Mouse (Mus musculus) mouse trophoblast stem cell (cell line): ENCODE data around the gene Olfr312.
"Not testable (repeated sequence)": the region's sequence is repeated elsewhere in the genome, so short reads cannot be mapped to it uniquely, and the experiment has no call there.

Experiments
- in situ Hi-C, 2 experiments: fragments of 300-500 bp; cut with MseI, MboI; formaldehyde crosslinking; loops; 2 replicates in 1 of 2; 3 replicates in 1 of 2; pipeline ENCODE4 v1.15.1; 2025

The Olfr312 gene

GRCm38 (mm10) chr11:58828937-58829336 is at the start of gene Olfr312:
Gene Olfr312, plus strand, starts transcription at chr11:58829237.
- in situ Hi-C loops: not testable (repeated sequence)

- in situ Hi-C loops: no loop called here
Measured at GRCm38 (mm10) chr11:58782480-58783089, 46.5 kb upstream of the Olfr312 start, which contains the start of gene Olfr314. Gene Olfr314, plus strand, starts transcription at chr11:58782952.

DNA sequence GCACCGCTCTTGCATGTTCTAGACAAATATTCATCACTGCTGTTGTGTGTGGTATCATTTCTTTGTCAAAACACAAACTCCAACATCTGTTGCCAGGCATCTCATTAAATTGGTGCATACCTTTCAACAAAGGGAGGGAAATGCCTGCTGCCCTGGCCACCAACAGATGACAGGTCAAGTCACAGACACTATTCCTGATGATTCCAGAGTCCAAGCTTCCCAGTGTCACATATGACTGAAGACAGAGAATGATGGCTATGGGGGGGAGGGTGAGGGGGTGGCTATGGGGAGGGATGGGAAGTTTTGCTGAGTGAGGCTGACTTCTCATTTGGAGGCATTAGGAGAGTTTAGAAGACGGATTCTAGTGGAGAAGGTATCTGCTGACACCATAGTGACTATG is 44.9 kb upstream of the Olfr312 start:
- in situ Hi-C loops: no loop called here

DNA sequence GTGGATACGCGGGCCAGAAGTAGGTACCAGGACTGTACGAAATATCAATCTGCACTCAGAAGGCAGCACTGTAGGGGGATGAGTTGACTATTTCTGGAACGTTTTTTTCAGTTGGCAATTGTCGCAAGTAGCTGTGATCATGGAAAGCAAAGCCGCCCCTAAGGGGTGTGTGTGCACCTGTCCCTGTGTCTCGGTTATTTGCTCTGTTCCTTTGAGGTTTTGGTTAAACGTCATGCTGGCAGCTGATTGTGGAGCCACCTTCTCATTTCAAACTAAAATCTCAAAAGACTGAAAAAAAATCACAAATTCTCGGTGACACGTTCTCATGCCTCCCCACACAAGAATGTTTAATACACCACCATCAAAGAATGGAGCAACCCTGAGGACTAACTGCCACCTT is 41.4 kb upstream of the Olfr312 start:
- in situ Hi-C loops: no loop called here

DNA sequence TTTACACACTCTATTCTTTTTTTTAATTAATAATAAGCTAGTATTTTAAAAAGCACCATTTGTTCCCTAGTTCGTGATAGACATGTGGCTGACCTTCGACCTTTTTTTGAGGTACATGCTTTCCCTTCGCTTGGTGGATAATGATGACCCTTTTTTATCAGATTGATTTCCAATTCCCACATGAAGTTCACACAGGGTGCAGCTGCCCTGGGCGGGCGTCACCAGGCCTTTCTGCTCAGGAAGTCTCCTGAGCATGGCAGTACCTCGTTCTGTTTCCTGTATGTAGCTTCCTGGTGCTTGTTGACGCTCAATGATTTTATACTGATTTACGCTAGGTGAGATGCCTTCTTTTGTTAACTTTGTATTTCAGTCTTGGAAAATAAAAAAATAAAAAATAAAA is 40.7 kb upstream of the Olfr312 start:
- in situ Hi-C loops: no loop called here

- in situ Hi-C loops: no loop called here
Measured at GRCm38 (mm10) chr11:58789532-58789931, 39.5 kb upstream of the Olfr312 start.

- in situ Hi-C loops: no loop called here
Measured at GRCm38 (mm10) chr11:58790053-58790452, 39.0 kb upstream of the Olfr312 start.

DNA sequence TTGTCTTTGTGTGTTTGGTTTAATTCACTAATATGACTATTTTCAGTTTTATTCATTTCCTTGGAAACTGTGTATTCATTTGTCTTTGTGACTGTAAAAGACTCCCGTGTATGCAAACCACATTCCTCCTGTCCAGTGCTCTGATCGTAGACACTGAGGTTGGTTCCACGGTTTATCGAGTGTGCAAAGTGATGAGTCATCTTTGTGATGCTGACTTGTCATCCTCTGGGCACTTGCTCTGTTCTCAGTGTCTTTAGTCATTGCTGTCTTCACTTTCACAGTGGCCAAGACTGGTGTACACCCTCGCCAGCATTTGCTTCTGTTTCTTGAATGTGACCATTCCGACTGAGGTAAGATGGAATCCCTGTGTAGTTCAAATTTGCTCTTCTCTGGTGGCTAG is 38.4 kb upstream of the Olfr312 start:
- in situ Hi-C loops: no loop called here

DNA sequence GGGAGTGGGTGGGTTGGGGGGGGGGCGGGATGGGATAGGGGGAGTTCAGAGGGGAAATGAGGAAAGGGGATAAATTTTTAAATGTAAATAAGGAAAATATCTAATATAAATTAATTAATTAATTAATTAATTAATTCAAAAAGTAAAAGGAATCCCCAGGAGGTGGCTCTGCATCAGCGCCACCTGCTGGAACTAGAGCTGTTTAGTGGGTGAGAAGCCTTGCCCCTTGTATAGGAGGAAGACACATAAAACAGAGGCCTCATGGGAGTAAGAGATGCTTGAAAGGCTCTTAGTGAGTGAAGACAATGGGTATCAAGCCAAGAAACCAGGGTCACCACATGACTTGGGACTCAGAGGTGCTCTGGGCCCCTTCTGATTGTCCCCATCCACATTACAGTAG is 33.2 kb upstream of the Olfr312 start:
- in situ Hi-C loops: no loop called here

GRCm38 (mm10) chr11:58796850-58797249 is 32.2 kb upstream of the Olfr312 start:
- in situ Hi-C loops: no loop called here

GRCm38 (mm10) chr11:58799747-58800146 is 29.3 kb upstream of the Olfr312 start:
- in situ Hi-C loops: no loop called here

DNA sequence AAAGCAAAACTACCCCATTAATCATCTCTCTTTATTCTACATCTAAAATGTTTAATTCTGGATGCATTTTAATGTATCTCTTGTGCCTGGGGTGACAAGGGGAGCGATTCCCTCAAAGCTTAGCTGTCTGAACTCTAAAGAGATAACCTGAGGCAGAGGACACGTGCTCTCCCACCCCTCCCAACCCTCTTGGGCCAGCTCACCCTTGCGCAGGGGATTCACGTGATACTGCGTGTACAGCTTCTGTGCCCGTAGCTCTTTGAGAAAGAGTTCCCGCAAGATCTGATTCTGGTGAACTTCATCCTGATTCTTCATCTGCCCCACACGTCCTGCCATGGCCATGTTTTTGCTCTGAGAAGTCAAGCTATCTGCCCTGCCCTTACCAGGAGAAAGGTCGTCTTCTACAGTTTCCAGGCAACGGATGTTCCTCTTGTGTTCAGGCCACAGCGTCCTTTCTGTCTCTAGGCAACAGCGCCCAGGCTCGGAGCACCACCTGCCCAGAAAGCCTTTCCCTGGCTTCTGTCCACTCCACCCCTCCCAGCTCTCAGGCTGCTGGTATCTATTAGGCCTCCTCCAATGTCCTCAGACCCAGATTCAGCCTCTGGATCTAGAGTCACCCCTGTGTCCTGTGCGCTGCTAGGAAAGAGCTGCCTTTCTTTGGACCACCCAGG is 27.3 kb upstream of the Olfr312 start, which contains the start of gene Fam183b:
Fam183b (minus strand) TSS at position 403 of the 671 bp plus-strand sequence.
- in situ Hi-C loops: no loop called here

GRCm38 (mm10) chr11:58803871-58804270 is 25.2 kb upstream of the Olfr312 start:
- in situ Hi-C loops: no loop called here

DNA sequence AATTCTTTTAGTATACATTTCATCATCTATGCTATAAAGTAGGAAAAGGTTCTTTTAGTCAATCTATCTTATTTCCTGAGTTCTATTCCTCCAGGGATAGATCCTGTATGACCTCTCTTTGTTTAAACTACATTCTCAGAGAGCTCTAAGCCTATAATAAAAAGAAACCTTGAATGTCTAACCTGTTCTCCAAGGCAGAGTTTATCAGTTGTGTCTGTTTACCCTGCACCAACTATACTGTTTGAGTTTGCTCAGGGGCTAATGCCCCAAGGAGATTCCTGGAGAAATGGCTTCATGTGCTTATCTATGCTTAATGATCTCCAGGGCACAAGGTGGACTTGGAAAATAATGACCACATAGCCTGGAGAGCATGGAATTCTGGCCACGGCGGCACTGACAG is 24.6 kb upstream of the Olfr312 start:
- in situ Hi-C loops: no loop called here

DNA sequence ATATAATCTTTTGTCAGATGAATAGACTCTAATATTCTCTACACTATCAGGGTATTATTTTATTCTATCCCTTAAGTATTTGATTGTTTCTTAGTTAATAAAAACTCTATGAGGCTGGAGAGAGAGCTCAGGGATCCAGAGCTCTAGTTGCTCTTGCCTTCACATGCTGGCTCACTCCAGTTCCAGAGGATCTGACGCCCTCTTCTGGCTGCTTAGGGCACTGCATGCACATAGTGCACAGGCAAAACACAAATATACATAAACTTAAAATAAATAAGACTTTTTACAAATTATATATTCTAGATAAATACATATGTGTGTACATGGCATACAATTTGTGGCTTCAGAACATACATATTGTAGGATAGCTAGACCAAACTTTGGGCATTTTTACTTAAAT is 17.0 kb upstream of the Olfr312 start:
- in situ Hi-C loops: no loop called here

GRCm38 (mm10) chr11:58814700-58815099 is 14.3 kb upstream of the Olfr312 start, which contains the start of gene Olfr313:
Gene Olfr313, plus strand, starts transcription at chr11:58815000.
- in situ Hi-C loops: not testable (repeated sequence)

GRCm38 (mm10) chr11:58815676-58816075 is 13.4 kb upstream of the Olfr312 start:
- in situ Hi-C loops: no loop called here

DNA sequence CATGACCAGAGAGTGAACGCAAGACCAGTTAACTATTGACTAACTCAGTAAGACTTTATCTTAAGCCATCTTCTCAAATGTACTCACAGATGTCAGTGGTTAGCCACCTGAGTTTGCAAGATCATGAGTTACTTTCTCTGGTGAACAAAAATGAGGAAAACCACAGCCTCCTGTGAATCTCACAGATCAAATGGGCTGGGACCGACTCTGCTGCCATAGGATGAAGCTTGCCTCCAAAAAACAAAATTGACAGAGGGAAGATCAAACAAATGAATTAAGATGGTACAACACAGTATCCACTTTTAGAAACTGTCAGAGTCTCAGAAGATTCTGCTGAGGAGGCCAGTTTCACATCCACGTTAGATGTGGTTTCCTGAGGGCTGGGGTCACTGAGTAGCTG is 727 bp downstream of the Olfr312 start:
- in situ Hi-C loops: no loop called here

DNA sequence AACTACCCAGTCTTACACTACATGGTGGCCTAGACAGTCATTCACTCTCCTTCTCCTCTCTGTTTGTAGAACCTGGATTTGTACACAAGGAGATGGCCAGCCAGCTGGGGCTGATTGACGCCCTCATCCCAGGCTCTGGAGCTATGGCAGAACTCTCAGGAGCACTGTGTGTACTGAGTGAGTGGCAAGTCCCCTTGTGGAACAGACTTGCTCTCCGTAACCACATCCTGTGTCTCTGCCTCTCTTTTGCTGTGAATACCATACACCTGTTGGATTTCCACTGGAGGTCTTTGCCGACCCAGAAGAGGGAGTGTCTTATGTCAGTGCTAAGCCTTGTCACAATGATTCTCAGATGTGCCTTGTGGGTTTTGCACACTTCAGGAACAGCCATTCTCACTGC is 3.5 kb downstream of the Olfr312 start:
- in situ Hi-C loops: not testable (repeated sequence)

- in situ Hi-C loops: not testable (repeated sequence)
Measured at GRCm38 (mm10) chr11:58838951-58839350, 9.9 kb downstream of the Olfr312 start, which contains the start of gene Olfr311. Gene Olfr311, plus strand, starts transcription at chr11:58839251.

GRCm38 (mm10) chr11:58846919-58847461 is 18.0 kb downstream of the Olfr312 start, which contains the start of gene Gm12258:
Gene Gm12258, plus strand, starts transcription at chr11:58847158.
- in situ Hi-C loops: no loop called here

DNA sequence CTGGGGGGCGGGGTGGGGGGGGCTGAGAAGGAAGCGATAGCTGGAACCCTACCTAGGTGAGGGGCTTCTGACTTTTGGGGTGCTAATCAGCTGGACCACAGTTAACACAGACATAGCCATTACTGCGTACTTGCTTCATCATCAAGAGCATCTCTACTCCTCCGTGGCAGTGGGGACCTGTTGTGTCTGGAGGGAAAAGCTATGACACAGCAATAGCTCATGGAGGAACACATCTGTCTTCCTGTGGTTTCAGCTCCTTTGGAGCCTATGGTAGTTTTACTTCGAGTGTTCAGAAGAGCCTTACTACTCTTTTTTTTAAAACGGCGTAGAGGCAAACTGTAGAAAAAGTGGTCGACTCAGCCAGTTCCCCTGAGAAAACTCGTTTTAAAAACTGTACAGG is 18.6 kb downstream of the Olfr312 start:
- in situ Hi-C loops: no loop called here

- in situ Hi-C loops: no loop called here
Measured at GRCm38 (mm10) chr11:58849731-58850130, 20.7 kb downstream of the Olfr312 start.
